Mouse (Mus musculus) stomach, embryonic 15.5 days (tissue): Measurements from ENCODE around the gene Apoa5. TPM values are rescaled to one million over a fixed set of nuclear protein-coding genes. Genes with fewer than 3 reads are reported as not detected.
"Not testable (repeated sequence)": the region's sequence is repeated elsewhere in the genome, so short reads cannot be mapped to it uniquely, and the experiment has no call there.

Experiments
- ATAC-seq: fragments of 200-750 bp; cut with Nextera tagmentation; 2 replicates; pipeline ENCODE4 v1.8.0; 2017; ENCODE audit warnings: low read depth, moderate number of reproducible peaks, moderate TSS enrichment; ENCODE audit not compliant: insufficient read depth, low FRiP score
- H3K27ac ChIP-seq: fragments of 300-500 bp; sonication (generic); 2 replicates; pipeline ENCODE4 v1.5.1; 2015; ENCODE audit warnings: mild to moderate bottlenecking, inconsistent platforms
- H3K27me3 ChIP-seq: fragments of 300-500 bp; sonication (generic); replicated peaks from 2 replicates; pipeline ENCODE4 v1.6.1; 2015; ENCODE audit warnings: inconsistent platforms
- H3K36me3 ChIP-seq: fragments of 300-500 bp; sonication (generic); 2 replicates; pipeline ENCODE4 v1.6.1; 2015; ENCODE audit warnings: inconsistent platforms
- H3K4me1 ChIP-seq: fragments of 300-500 bp; sonication (generic); 2 replicates; pipeline ENCODE4 v1.6.1; 2015; ENCODE audit warnings: inconsistent platforms
- H3K4me2 ChIP-seq: fragments of 300-500 bp; sonication (generic); 2 replicates; pipeline ENCODE4 v1.6.1; 2015; ENCODE audit warnings: mild to moderate bottlenecking, inconsistent platforms
- H3K4me3 ChIP-seq: fragments of 300-500 bp; sonication (generic); replicated peaks from 2 replicates; pipeline ENCODE4 v1.5.1; 2015; ENCODE audit warnings: inconsistent platforms
- H3K9ac ChIP-seq: fragments of 300-500 bp; sonication (generic); 2 replicates; pipeline ENCODE4 v1.6.1; 2015; ENCODE audit warnings: inconsistent platforms
- H3K9me3 ChIP-seq: fragments of 300-500 bp; sonication (generic); 2 replicates; pipeline ENCODE4 v1.6.1; 2016; ENCODE audit warnings: inconsistent platforms
- WGBS: fragments of 180-500 bp; shearing (Covaris S2); methylation state at CpG from one replicate; pipeline ENCODE4 v1.1.7; 2015; 5-methylcytosine and 5-hydroxymethylcytosine counted together
- polyA plus RNA-seq: library from polyadenylated mRNA; unstranded; fragments of >200 nt; fragmentation: Nextera tagmentation; extraction: Ambion mirVana; gene quantifications from 2 replicates; pipeline ENCODE4 v1.2.1, GENCODE M21; 2015

Apoa5 gene
- polyA plus RNA-seq, 1 experiment from 2014 or later, result 0.17 TPM

DNA sequence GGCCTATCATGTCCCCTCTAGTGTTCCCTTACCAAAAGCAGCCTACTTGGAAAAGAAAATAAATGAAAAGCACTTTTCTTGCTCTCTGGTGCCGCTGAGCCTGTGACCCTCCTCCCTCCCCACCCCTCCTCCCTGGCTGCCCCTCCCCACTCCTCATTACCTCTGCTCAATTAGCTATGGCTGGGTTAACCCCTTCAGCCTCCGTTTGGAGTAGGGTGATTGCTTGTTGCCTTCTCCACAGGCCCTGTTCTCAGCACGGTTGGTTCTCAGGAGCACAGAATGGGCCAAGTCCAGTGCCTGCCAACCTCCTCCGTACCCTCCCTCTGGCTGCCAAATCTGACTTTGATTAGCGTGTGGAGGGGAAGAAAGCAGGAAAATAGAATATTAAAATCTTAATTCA lies 48.0 kb downstream of the Apoa5 start:
- H3K4me2 ChIP-seq, result no peak overlapping the region
- no peaks in the 10 kb centered on the region for H3K9me3 ChIP-seq
- H3K27me3 ChIP-seq, result no peaks in the 10 kb centered on the region
- no peaks in the 10 kb centered on the region for H3K36me3 ChIP-seq
- no peaks in the 10 kb centered on the region for H3K4me1 ChIP-seq
- no peak overlapping the region for H3K27ac ChIP-seq
- 38% methylated on average over 5 of the region's 5 CpGs for WGBS
- no peak for ATAC-seq
- no peak overlapping the region for H3K4me3 ChIP-seq
- H3K9ac ChIP-seq, result no peak overlapping the region

DNA sequence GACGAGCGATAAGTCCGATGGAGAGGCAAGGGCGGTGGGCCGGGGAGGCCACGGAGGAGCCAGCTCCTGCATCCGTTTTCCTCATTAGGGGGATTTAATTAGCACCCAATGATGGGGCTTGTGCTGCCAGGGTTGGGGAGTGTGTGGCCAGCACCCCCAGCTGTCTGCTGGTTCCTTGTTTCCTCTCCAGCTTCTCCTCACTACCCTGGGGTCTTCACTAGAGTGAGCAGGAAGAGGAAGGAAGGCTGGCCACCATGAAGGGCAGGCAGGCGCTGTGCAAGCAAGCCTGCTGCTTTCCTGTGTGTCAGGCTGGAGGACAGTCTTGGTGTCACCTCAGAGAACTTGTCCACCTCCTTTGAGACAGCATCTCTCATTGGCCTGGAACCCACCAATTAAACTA lies 48.5 kb downstream of the Apoa5 start:
- Histone ChIP-seq H3K9me3 (no peaks in the 10 kb centered on the region), H3K36me3 (no peaks in the 10 kb centered on the region), H3K9ac (no peak overlapping the region), H3K4me2 (no peak overlapping the region), H3K4me1 (no peaks in the 10 kb centered on the region), H3K27ac (no peak overlapping the region), H3K4me3 (no peak overlapping the region), H3K27me3 (no peaks in the 10 kb centered on the region)
- 64% methylated on average over 8 of the region's 8 CpGs for WGBS
- ATAC-seq, result no peak

DNA sequence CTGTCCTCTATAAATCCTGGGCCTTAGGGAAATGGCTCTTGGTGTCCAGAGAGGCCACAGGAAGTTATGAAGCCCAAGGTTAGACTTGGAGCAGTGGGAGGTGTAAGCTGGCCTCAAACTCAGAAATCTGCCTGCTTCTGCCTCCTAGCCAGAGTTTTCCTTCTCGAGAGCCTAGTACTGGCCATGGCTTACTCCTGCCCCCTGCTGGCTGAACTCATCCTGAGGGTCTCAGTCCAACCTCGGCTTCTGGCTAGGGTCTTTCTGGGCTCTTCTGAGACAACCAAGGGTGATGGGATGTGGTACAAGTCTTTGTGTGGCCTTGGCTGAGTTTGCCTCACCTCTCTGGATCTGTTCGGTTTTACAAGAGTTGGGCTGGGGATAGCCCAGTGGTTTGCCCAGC lies 49.5 kb downstream of the Apoa5 start:
- ATAC-seq, result no peak
- Histone ChIP-seq H3K27me3 (no peaks in the 10 kb centered on the region), H3K9me3 (no peaks in the 10 kb centered on the region), H3K9ac (no peak overlapping the region), H3K4me3 (no peak overlapping the region), H3K4me2 (no peak overlapping the region), H3K27ac (no peak overlapping the region), H3K36me3 (no peaks in the 10 kb centered on the region), H3K4me1 (no peaks in the 10 kb centered on the region)
- 89% methylated on average over 3 of the region's 3 CpGs for whole genome bisulfite sequencing

DNA sequence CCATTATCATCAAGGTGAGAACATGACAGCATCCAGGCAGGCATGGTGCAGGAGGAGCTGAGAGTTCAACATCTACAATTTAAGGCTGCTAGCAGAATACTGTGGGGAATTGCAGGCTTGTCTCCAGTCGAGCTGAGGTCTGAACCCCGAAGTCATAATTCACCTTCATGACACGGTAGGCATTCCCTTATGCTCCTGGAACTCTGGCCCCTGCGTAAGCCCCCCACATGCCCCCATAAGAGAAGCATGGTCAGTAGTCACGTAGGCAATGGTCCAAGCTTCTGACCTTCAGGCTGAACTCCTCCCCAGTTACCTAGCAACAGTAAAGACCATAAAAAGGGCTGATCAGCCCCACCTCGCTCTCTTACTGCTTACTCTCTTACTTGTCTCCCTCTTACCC lies 51.5 kb downstream of the Apoa5 start, which contains the start of gene 4931429L15Rik:
Gene 4931429L15Rik, minus strand, starts transcription at position 101 of the 400 bp plus-strand sequence.
- H3K27me3 ChIP-seq, H3K4me2 ChIP-seq, H3K4me3 ChIP-seq, H3K9me3 ChIP-seq, H3K9ac ChIP-seq, H3K36me3 ChIP-seq, H3K27ac ChIP-seq, H3K4me1 ChIP-seq, ATAC-seq: not testable (repeated sequence)
- WGBS, result 86% methylated on average over 6 of the region's 6 CpGs

DNA sequence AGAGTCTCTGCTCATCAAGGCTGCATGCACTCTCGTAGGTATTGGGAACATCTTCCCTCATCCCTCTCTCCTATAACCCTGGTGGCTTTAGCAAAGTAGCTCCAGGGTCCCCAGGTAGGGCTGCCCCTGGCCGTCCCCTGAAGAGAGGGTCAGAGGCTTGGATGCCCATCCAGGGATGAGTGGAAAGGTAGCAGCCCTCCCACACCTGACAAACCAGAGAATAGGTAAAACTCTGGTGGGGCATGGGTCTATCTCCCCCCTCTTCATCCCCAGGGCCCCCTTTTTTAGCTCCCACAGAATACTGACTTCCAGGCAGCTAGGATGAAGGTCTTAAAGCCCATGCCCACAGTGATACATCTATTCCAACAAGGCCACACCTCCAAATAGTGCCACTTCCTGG lies 52.0 kb downstream of the Apoa5 start:
- Histone ChIP-seq H3K27ac (no peak overlapping the region), H3K4me3 (no peak overlapping the region), H3K9ac (no peak overlapping the region), H3K4me1 (no peaks in the 10 kb centered on the region), H3K27me3 (no peaks in the 10 kb centered on the region), H3K9me3 (no peaks in the 10 kb centered on the region), H3K36me3 (no peaks in the 10 kb centered on the region), H3K4me2 (no peak overlapping the region)
- WGBS, result 81% methylated on average over 2 of the region's 2 CpGs
- ATAC-seq, result no peak

Other genes starting within 250 kb of the Apoa5 start
- gene Apoa1, start 40.1 kb upstream of the Apoa5 start, polyA plus RNA-seq, result 515 and 597 TPM in 2 replicates
- 46.5 and 53.1 TPM in 2 replicates for gene Apoc3, start 33.0 kb upstream of the Apoa5 start, polyA plus RNA-seq
- gene Apoa4, start 27.9 kb upstream of the Apoa5 start, polyA plus RNA-seq, result 86.6 and 91.9 TPM in 2 replicates
- 52.2 and 55.9 TPM in 2 replicates for gene Zpr1, start 4.4 kb downstream of the Apoa5 start, polyA plus RNA-seq
- gene Bud13, start 14.4 kb downstream of the Apoa5 start, polyA plus RNA-seq, result 18.8 and 19.7 TPM in 2 replicates
- gene 4931429L15Rik, start 51.4 kb downstream of the Apoa5 start, polyA plus RNA-seq, result not detected in 2 replicates